Mouse (Mus musculus) urinary bladder, postnatal 36 days (tissue): Measurements from ENCODE around the gene Brd7.

ENCODE experiments used
- DNase-seq, 2 experiments: peaks; one replicate each; pipeline ENCODE4 v3.0.0; 2022; ENCODE audit warnings: low spot score in 2 of 2, mixed read lengths in 1 of 2

Brd7 gene

GRCm38 (mm10) chr8:88361708-88362428, at the start of gene Brd7:
Brd7 (minus strand) TSS chr8:88362194.
- peak; percentile 77 to 80 for DNase-seq

DNA sequence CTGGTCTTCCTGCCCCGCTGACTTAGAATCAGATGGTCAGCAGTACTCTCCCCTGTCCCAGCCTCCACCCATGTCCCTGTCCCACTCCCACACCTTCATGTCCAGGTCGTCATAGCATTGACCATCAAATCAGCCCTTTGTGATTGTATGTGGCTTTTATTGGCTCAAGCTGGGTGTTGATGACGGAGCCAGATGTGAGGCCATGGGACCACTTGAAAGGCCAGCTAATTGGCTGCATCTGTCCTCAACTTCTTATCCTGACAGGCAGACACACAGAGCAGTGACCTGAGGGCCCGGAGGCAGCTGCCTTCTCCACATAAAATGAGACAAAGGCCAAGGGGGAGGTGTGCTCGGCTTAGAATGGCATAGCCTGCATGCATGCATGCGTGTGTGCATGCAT, 49.5 kb upstream of the Brd7 start:
- no peak for DNase-seq

DNA sequence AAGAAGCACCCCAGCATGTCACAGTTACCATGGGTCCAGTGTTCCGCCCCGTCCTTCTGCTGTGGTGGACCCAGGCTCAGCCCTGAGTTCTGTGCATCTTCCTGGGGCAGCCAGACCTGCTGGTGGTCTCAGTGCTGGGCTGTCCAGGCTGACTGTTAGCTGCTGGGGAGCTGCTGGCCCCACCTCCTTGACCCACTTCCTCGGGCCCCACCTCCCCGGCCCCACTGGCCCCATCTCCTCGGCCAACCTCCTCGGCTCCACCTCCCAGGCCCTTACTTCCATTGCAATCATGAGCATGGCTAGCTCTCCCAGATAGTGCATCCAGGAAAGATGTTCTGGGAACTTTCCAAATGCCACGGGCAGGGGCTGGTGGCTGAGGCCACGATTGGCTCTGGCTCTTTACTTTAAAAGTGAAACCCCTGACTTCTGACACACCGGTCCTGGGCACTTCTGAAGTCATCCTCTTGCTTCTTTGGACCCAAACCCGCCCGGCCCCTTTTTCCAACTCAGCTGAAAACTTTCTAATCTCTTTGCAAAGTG, 47.5 kb upstream of the Brd7 start:
- DNase-seq: no peak

GRCm38 (mm10) chr8:88407716-88408115, 45.7 kb upstream of the Brd7 start:
- DNase-seq: no peak

DNA sequence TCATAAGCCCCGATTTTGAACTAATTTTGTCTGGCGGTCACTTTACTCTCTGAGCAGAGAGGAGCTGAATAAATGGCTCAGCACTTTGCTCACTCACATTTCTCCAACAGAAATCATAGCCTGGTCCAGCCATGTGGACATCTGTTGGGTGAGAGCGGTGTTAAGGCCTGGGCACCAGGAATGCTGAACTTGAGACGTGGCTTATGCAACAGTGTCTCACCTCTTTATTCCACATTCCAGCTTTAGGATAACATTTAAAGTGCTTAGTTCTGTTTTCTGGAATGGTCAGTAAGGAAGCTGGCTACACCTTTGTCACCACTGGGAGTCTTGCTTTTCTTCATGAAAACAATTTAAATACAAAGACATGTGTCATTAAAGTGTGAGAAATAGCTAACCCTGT, 36.1 kb upstream of the Brd7 start:
- no peak for DNase-seq

DNA sequence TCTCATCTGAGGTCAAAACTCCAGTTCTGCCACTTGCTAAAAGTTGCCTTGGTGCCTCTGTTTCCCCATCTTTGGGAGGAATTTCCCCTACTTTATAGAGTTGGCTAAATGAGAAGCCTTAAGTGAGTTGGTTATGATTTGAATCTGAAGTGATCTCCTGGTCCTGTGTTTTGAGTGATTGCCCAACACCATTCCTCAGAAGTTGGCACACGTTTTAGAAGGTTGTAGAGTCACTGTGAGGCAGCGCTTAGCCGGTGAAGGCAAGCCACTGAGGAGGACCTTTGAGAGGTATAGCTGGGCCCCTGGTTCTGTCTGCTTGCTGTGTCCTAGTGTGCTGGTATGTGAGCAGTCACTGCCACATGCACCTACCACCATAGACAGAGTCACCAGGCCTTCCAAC, 31.3 kb upstream of the Brd7 start:
- no peak for DNase-seq

DNA sequence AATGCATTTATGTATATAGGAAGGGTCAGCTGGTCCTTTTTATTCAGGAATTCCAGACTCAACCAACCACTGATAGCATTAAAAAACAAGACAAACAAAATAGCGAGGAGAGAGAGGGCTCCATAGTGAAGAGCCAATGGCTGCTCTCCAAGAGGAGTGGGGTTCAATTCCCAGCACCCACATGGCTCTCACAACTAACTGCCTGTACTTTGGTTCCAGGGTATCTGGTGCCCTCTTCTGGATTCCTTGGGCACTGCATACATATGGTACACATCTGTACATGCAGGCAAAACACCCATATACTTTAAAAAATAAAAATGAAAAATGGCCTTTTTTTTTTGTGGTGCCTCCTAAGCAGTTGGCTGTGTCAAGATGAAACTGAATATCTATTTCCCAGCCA, 28.8 kb upstream of the Brd7 start:
- no peak for DNase-seq

GRCm38 (mm10) chr8:88388691-88389239, 26.8 kb upstream of the Brd7 start:
- DNase-seq: no peak

GRCm38 (mm10) chr8:88387874-88388273, 25.9 kb upstream of the Brd7 start:
- no peak for DNase-seq

DNA sequence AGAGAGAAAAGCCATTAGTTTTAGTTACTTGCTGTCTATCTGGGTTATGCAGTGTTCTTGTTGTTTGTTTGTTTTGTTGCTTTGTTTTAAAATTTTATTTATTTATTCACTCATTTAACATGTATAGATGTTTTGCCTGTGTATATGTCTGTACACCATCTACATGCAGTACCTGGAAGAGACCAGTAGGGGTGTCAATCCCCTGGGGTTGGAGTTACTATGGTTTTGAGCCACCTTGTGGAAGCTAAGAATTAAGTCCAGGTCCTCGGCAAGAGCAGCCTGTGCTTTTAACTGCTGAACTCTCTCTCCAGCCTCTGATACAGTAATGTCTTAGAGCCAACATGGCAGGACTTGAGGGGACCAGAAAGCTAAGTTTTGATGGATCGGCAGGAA, 21.2 kb upstream of the Brd7 start:
- DNase-seq: no peak

DNA sequence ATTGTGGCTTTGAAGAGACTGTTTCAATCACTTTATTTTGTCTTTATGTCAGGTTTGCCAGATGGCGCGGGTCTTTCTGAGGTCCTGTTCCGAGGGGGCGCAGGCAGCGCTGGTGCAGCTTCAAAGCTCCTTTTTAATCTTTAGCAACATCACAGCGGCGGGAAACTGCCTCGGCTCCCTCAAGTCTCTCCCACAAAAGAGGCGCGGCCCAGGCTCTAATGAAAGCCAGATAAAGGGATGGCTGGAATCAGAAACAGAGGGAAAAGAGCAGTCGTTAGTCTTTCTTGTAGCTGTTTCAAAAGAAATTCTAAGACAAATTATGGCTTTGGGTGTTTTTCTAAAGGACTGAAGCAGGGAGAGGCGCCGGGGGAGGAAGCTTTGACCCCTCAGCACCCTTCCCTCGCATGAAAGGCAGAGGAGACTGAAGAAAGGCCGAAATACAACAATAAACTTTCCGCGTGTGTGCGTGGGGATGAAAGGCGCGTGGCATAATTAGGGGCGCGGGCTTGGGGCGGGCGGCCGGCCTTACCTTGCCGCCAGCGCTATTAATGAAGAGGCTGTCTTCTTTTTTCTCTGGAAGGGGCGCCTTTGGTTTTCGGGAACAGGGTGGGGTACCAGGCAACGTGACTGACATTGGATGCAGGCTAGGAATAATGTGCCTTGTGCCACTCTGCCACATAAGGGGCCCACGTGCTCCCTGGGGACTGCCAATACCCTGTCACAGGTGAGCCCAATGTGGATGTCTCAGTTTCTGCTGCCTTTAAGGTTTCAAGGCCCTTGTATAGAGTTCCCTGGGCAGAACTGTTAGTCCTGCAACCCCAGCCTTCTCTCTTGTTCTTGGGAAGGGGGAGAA, 20.5 kb upstream of the Brd7 start:
- no peak for DNase-seq

DNA sequence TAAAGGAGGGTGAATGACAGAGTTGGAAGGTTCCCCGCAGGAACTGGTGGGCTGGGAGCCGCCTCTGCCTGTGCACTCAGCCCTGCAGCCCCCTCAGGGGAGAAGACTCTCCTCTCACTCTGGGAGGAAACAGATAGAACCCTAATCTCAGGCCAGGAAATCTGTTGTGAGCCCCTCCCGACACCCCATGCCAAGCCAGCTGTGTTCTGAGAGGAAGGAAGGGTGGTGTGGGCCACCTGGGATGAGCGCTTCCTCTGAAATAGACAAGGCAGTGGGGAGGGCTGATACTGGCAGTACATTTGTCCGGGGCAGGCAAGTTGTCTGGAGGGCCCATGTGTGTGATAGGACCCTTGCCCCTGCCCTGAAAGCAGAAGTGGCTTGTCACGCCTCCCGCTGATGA, 18.5 kb upstream of the Brd7 start:
- no peak for DNase-seq

GRCm38 (mm10) chr8:88376836-88377582, 15.0 kb upstream of the Brd7 start:
- DNase-seq: no peak

DNA sequence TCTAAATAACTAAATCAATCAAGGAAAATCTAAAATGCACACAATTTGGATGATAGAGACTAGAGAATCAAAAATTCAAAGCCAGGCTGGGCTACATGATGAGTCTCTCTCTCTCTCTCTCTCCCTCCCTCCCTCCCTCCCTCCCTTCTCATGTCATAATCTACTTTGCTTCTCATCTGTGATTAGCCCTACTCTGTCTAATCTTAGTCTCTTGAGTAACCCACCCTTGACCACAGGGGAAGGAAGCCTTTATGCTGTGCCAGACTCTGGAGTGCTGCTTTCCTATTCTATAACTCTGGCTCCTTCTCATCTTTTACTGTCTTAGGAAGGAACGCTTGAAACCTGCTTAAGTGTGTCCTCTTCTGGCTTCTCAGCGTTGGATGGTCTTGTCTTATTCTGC, 9.5 kb upstream of the Brd7 start:
- no peak for DNase-seq

GRCm38 (mm10) chr8:88369805-88370204, 7.8 kb upstream of the Brd7 start:
- no peak for DNase-seq

DNA sequence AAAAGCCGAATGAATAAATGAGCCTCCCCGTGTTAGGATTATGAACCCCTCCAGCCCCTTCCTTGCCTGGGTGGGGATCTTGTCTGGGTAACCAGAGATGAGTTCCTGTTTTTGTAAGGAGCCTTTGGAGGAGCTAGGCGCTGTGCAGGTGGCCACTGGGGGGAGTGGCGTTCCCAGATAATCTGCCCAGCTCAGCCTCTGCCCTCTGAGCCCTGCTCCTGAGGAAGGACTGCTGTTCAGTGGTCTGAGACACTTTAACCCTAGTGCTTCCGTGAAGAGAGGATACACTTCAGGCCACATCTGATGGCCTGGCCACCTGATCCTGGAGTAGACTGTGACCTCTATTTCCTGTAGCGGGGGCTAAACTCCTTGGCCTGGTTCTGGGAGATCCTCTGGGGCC, 7.2 kb upstream of the Brd7 start:
- no peak for DNase-seq

DNA sequence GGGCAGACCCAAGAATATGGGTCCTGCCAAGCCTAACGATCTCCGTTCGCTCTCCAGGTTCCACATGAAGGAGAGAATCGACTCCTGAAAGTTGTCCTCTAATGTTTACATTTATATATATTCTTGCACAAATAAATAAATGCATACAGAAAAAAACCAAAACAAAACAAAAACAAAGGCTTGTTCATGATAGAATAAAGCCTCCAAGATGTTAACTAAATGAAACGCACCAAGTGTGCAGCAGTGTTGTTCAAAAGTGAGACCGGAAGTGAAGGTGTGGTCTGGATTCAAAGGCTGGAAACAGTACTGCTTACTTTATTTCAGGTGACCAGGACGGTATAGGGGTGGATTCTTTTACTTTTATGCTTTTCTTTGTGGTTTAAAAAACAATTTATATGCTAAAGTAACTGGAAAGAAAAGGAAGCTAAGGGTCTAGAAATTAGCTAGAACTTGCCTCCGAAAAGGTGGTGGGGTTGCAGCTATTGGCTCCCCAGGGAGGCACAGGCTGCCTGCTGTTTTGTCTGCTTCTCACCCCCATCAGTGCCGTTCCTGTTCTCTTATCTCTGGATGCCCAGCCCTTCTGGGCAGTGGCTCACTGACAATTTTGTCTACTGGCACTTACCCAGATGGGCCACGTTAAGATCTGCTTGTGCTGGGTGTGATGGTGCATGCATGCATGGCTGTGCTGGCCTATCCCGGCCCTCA, 604 bp upstream of the Brd7 start:
- DNase-seq: no peak

- no peak for DNase-seq
Measured at GRCm38 (mm10) chr8:88361044-88361707, 818 bp downstream of the Brd7 start.

GRCm38 (mm10) chr8:88359959-88360358, 2.0 kb downstream of the Brd7 start:
- no peak for DNase-seq

DNA sequence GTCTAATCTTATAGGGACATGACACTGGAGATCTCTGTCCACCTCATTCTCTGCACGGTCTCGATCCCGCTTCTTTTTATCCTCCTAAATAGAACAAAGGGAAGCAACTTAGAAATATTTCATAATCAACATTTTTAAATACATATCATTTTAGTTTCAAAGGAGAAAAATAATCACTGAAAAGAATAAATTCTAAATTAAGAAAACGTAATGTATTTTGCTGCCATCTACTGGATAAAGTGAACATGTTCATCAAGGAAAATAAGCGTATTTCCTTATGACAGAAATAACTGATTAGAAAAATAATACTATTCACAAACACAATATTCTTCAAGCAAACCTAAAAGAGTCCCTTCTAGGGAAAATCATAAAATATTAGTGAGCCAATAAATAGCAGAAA, 4.0 kb downstream of the Brd7 start:
- no peak for DNase-seq
